Mouse (Mus musculus): ENCODE results near the gene Abcg1. TPM values are rescaled to one million over a fixed set of nuclear protein-coding genes. Genes with fewer than 3 reads are reported as not detected.

The Abcg1 gene
- 11.1 and 11.5 TPM in 2 replicates for polyA plus RNA-seq (2012; rRNA removed)

DNA sequence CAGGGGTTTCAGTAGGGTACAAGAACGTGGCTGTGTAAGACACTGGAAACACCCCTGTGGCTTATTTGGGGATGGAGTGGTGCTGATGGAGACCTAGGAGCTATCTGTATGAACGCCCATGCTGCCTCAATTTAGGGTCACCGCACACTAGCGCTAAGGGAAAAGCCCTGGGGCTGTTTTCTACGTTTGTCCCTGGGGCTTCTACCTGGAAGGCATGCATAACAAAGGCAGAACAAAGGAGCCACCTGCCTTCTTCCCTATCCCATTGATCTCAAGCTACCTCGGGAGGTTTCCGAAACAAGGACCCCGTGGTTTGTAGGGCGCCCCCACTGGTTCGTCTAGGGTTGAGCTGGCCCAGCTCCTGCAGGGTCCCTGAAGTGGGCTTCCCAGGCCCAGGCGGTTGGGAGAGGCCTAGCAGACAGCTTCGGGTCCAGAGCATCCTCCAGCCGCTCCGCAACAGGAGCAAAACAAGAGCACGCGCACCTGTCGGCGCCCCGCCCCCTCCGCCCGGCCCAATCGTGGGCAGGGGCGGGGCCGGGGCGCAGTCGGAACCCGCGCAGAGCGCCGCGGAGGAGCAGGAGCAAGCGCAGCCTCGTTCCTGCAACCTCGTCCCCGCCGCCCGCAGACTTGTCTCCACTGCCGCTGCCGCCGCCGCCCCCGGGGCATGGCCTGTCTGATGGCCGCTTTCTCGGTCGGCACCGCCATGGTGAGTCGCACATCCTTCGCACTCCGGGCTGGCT is at the start of gene Abcg1:
Abcg1 (plus strand) TSS at position 525 of the 740 bp plus-strand sequence.

DNA sequence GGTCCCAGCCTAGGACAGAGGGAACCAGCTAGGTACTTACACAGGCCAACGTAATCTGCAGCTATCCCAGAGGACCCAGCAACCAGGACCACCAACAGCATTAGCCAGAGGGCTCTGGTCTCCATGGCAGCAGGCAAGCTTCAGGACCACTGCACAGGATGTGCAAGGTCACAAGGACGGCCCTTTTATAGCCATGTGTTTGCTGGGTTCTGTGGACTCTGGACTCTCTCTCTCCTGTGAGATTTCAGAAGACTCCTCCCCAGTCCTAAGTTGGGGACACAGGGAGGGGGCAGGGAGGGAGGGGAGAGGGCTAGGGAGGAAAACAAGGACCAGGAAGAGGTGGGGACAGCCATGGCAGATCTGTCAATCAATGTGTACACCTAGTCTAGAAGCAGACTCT is 72.0 kb downstream of the Abcg1 start, which contains the start of gene Tff3:
Tff3 (minus strand) TSS at position 195 of the 400 bp plus-strand sequence.

DNA sequence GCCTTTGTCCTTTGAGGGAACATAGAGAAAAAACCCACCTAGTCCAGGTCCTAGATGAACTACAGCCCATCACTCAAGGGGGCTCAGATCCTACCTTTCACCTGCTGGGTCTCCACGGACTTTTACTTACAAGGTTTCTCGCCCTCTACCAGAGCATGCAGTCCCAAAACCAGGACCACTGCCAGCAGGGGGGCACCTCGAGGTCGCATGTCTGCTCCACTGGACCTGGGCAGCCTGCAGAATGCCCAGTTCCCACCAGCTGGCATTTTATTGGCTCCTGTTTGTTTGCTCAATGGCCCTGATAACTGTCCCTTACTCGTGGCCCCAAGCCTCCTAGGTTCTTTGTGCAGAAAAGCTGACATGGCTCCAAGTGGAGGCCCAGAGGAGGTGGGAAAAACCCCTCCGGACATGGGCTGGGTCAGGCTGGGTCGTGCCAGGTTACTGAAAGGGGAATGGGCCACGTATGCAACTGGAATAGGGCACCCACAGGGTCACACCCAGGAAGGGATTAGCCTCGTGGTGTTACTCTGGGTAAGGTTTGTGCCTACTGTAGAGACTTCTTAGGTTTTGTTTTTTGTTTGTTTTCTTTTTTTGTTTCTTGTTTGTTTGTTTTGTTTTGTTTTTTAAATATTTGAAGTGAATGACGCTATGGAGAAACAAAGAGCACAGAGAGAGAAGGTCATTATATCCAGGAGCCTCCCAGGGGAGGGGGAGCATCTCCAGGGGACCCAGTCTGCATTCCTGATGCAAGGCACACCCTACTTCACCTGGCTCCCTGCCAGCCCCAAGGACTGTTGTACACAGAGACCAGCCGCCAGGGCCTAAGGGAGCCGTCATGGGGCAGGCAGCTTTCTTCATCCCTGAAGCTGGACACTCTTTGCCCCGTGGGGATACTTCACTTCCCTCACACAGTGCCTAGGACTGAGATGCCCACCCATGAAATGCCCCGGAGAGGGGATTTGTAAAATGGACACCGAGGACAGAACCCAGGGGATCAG is 86.9 kb downstream of the Abcg1 start, which contains the start of gene Tff2:
Tff2 (minus strand) TSS at position 243 of the 998 bp plus-strand sequence.

DNA sequence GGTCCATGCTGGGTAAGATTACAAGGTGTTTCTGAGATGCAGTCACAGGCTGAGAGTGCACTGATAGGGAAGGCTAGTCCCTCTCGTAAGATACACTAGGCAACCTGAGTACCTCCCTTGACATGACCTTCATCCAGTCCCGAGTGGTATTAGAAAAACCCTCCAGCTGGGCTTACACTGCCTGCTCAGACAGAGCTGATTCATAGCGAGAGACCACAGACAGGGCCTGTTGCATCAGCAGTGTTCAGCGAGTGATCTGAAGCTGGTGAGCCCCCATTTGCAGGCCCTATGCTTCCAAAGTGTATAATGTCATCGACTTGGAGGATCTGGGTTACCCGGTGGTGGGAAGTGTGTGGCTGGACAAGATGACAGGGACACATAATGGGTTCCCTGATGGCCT is 107.7 kb downstream of the Abcg1 start, which contains the start of gene Tff1:
Tff1 (minus strand) TSS at position 151 of the 400 bp plus-strand sequence.

Other genes with a start within 250 kb of the Abcg1 start
- gene Glp1r, start 155.9 kb upstream of the Abcg1 start, polyA plus RNA-seq (2012; rRNA removed) = 0.06 and 0.29 TPM in 2 replicates
- gene Umodl1, start 103.0 kb upstream of the Abcg1 start, polyA plus RNA-seq (2012; rRNA removed) = 14.0 and 14.6 TPM in 2 replicates
- 2.5 and 2.9 TPM in 2 replicates for gene Tff3, start 72.0 kb downstream of the Abcg1 start, polyA plus RNA-seq (2012; rRNA removed)
- 0.82 TPM in 1 of 2 replicates, not detected in the other for gene Tff2, start 86.6 kb downstream of the Abcg1 start, polyA plus RNA-seq (2012; rRNA removed)
- 0.34 and 3.0 TPM in 2 replicates for gene Tff1, start 107.6 kb downstream of the Abcg1 start, polyA plus RNA-seq (2012; rRNA removed)
- 0.06 TPM in 1 of 2 replicates, not detected in the other for gene Tmprss3, start 141.3 kb downstream of the Abcg1 start, polyA plus RNA-seq (2012; rRNA removed)
- 1.2 and 2.0 TPM in 2 replicates for gene Ubash3a, start 150.2 kb downstream of the Abcg1 start, polyA plus RNA-seq (2012; rRNA removed)
- 6.4 and 7.8 TPM in 2 replicates for gene Rsph1, start 219.7 kb downstream of the Abcg1 start, polyA plus RNA-seq (2012; rRNA removed)
- 15.2 and 18.6 TPM in 2 replicates for gene Slc37a1, start 229.1 kb downstream of the Abcg1 start, polyA plus RNA-seq (2012; rRNA removed)

Data from ovary, adult 2 months (tissue).